Mouse (Mus musculus) limb, embryonic 10.5 days (tissue): ENCODE measurements at regions not wholly inside any gene's neighbourhood (a gene's known extent, or its start where the extent isn't known, plus 50 kb on each side); places are given as distances from the start of the nearest gene placed in this dataset.

Experiments used
- DNase-seq: peaks from one replicate; pipeline ENCODE4 v3.0.0-alpha.2; 2017; ENCODE audit warnings: low spot score
- H3K27ac ChIP-seq: fragments of 300-500 bp; sonication (generic); 2 replicates; pipeline ENCODE4 v1.5.1; 2016; ENCODE audit warnings: mild to moderate bottlenecking
- H3K27me3 ChIP-seq: fragments of 300-500 bp; sonication (generic); 2 replicates; pipeline ENCODE4 v1.6.1; 2016; ENCODE audit warnings: low read depth, mild to moderate bottlenecking; ENCODE audit not compliant: poor library complexity, severe bottlenecking
- H3K36me3 ChIP-seq: fragments of 300-500 bp; sonication (generic); 2 replicates; pipeline ENCODE4 v1.6.1; 2016; ENCODE audit warnings: mild to moderate bottlenecking, moderate library complexity
- H3K4me1 ChIP-seq: fragments of 300-500 bp; sonication (generic); 2 replicates; pipeline ENCODE4 v1.6.1; 2016
- H3K4me3 ChIP-seq: fragments of 300-500 bp; sonication (generic); 2 replicates; pipeline ENCODE4 v1.5.1; 2016; ENCODE audit warnings: mild to moderate bottlenecking, moderate library complexity
- H3K9me3 ChIP-seq: fragments of 300-500 bp; sonication (generic); replicated peaks from 2 replicates; pipeline ENCODE4 v1.6.1; 2016; ENCODE audit warnings: mild to moderate bottlenecking
- WGBS: fragments of 180-500 bp; shearing (Covaris S2); methylation state at CpG from one replicate; pipeline ENCODE4 v1.1.7; 2016; 5-methylcytosine and 5-hydroxymethylcytosine counted together

DNA sequence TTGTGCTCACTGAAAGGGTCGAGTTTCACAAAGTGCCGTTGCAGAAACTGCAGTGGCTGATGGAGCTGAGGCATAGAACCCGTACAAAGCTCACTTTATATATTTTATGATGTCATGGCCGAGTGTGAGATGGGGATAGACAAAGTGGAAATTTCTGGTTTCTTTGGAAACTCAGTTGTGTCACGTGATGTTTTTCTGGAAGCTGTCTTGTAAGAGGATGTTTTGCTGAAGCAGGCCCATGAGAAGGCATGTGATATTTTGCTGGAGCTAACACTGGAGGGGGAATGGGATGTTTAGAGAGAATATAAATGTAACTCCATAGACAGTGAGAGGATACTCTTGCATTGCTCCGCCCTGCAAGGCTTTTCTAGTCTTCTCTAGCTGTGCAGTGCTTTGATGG lies 311.7 kb downstream of the Tmem132b start:
- DNase-seq, result no peak
- Histone ChIP-seq H3K4me1 (no peaks in the 10 kb centered on the region), H3K4me3 (no peak overlapping the region), H3K9me3 (no peaks in the 10 kb centered on the region), H3K27ac (no peak overlapping the region), H3K27me3 (no peaks in the 10 kb centered on the region), H3K36me3 (no peaks in the 10 kb centered on the region)
- 84% methylated on average over 6 of the region's 6 CpGs for WGBS

DNA sequence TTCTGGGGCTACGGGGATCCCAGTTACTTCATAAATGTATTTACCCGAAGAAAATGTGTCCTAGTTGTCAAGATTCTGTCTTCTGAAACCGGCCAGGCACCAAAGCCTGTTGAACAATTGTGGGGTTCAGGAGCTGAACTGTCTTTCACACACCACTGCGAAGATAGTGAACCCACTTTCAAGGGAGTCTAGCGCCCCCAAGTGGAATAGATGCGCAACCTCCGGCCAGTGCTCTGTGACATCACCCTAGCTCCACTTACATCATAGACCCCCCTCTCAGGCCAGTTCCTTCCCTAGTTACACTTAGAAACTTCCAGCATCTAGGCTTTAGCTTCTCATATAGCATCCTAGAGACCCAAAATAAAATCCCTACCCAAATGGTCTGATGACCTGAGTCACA lies 318.1 kb downstream of the Tmem132b start:
- Histone ChIP-seq H3K4me1 (no peaks in the 10 kb centered on the region), H3K9me3 (0 out of 2 replicates have a peak, but pooled peaks cover 1% of the 10 kb centered on the region), H3K27ac (no peak overlapping the region), H3K4me3 (no peak overlapping the region), H3K27me3 (no peaks in the 10 kb centered on the region), H3K36me3 (no peaks in the 10 kb centered on the region)
- WGBS, result 86% methylated on average over 7 of the region's 7 CpGs
- no peak for DNase-seq

DNA sequence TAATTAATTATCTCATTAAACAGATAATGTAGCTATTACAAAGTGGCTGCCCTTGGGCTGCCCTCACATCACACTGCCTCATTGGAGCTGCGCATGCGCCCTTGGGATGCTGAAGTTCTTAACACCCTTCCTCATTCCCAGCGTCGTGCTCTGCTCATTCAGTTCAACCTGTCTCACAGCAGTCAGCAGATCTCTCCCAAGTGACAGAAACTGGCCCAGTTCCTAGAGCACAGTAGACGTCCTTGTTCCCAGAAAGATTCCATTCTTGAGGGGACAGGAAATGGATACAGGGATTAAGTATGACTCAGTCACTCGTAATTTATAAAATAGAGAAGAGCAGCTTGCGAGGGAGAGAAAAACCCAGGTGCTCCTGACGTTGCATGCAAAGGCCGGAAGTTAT lies 344.7 kb downstream of the Tmem132b start:
- DNase-seq, result no peak
- Histone ChIP-seq H3K4me3 (no peak overlapping the region), H3K36me3 (no peaks in the 10 kb centered on the region), H3K9me3 (no peaks in the 10 kb centered on the region), H3K27ac (no peak overlapping the region), H3K27me3 (no peaks in the 10 kb centered on the region), H3K4me1 (no peaks in the 10 kb centered on the region)
- 88% methylated on average over 9 of the region's 9 CpGs for WGBS

DNA sequence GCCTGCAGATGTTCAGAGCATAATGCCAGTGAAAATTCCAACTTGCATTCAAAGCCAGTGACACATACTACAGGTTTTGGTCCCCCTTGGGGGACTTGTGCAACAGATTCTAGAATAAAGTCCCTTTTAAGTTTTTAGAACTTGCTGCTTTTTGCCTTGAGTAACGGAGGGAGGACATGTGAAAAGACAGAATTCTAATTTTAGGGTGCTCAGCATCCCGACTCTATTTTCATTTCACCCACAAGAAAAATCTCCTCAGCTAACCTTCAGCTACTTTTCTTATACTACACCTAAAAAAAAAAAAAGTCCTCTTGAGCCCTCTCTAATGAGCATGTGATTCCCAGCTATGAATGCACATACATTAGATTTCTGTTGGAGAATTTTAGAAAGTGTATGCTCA lies 357.3 kb downstream of the Tmem132b start:
- WGBS, result 90% methylated on average over 2 of the region's 2 CpGs
- Histone ChIP-seq H3K4me3 (no peak overlapping the region), H3K4me1 (no peaks in the 10 kb centered on the region), H3K27me3 (no peaks in the 10 kb centered on the region), H3K36me3 (no peaks in the 10 kb centered on the region), H3K27ac (no peak overlapping the region), H3K9me3 (no peaks in the 10 kb centered on the region)
- DNase-seq, result no peak

DNA sequence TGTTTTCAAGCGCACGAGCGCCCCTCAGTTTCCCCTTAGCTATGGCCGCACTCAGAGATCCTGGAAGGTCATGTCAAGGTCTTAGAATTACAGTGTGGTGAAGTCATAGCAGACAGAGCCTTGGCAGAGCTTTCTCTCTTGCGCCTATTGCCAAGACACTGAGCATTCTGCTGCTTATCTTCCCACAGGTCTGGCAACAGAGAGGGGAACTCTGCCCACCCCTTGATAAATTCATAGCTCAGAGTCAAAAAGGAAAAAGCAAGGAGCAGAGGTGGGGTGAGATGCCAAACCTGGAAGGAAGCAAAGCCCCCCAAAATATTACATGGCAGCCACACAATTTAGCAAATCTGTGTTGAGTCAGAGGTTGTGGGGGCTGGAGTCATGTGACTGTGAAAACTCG lies 362.3 kb downstream of the Tmem132b start:
- H3K4me1 ChIP-seq, result no peaks in the 10 kb centered on the region
- DNase-seq, result no peak
- WGBS, result 87% methylated on average over 6 of the region's 6 CpGs
- no peaks in the 10 kb centered on the region for H3K27me3 ChIP-seq
- no peaks in the 10 kb centered on the region for H3K9me3 ChIP-seq
- H3K4me3 ChIP-seq, result no peak overlapping the region
- no peaks in the 10 kb centered on the region for H3K36me3 ChIP-seq
- no peak overlapping the region for H3K27ac ChIP-seq

DNA sequence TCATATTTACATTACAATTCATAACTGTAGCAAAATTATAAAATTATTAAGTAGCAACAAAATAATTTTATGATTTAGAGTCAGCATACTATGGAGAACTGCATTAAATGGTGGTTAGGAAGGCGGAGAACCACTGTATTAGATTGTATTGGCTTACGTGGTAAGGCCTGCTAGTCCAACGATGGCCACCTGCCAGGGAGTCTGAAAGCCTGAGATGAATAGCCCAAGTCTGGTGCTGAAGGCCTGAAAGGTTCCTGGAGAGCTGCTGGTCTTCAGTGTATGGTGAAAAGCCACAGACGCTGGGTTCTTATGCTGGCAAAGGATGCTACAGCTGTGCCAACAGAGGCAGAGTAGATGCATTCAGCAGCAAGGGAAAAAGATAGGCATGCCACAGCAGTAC lies 370.5 kb downstream of the Tmem132b start:
- WGBS, result 84% methylated on average over 4 of the region's 4 CpGs
- DNase-seq, result no peak
- H3K4me1 ChIP-seq, result no peaks in the 10 kb centered on the region
- H3K36me3 ChIP-seq, result no peaks in the 10 kb centered on the region
- H3K27ac ChIP-seq, result no peak overlapping the region
- H3K27me3 ChIP-seq, result no peaks in the 10 kb centered on the region
- no peaks in the 10 kb centered on the region for H3K9me3 ChIP-seq
- no peak overlapping the region for H3K4me3 ChIP-seq

DNA sequence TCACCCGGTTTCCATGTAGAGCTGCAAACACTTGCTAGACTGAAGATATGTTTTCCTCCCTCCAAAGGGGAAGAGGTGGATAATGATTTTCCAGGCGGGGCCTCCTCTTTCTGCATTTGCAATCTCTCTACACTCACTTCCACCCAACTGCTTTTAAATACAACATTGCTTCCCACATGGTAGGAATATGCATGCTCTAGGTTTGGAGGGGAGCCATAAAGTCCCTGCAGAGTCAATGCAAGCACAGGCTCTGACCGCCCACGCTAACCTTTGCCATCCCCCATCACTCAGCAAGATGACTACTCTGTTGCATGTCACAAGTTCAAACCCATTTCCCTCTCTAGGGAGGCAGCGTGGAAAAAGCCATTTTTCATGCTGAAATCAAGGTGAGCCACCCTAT lies 372.9 kb downstream of the Tmem132b start:
- Histone ChIP-seq H3K27ac (no peak overlapping the region), H3K27me3 (no peaks in the 10 kb centered on the region), H3K36me3 (no peaks in the 10 kb centered on the region), H3K4me3 (no peak overlapping the region), H3K9me3 (no peaks in the 10 kb centered on the region), H3K4me1 (no peaks in the 10 kb centered on the region)
- WGBS, result 83% methylated on average over 5 of the region's 5 CpGs
- no peak for DNase-seq

DNA sequence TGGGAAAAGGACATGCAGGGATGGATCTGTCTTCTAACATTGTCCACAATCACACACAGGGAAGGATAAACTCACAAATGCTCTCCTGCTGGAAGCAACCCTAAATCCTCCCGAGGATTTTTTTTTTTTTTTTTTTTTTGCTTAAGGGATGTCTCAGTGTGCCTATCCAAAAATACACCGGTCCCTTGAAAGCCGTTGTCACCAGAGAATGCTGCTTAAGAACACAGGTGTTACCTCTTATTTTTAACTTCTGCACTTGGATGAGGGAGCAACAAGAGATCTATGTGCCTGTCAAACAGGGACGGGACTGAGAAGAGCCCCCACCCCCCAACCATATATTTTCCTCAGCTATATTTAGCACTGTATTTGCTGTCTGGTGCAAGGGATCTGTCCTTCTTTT lies 375.8 kb downstream of the Tmem132b start:
- Histone ChIP-seq H3K27ac (no peak overlapping the region), H3K36me3 (no peaks in the 10 kb centered on the region), H3K4me3 (no peak overlapping the region), H3K27me3 (no peaks in the 10 kb centered on the region), H3K4me1 (no peaks in the 10 kb centered on the region), H3K9me3 (no peaks in the 10 kb centered on the region)
- no peak for DNase-seq
- 87% methylated on average over 4 of the region's 4 CpGs for WGBS

DNA sequence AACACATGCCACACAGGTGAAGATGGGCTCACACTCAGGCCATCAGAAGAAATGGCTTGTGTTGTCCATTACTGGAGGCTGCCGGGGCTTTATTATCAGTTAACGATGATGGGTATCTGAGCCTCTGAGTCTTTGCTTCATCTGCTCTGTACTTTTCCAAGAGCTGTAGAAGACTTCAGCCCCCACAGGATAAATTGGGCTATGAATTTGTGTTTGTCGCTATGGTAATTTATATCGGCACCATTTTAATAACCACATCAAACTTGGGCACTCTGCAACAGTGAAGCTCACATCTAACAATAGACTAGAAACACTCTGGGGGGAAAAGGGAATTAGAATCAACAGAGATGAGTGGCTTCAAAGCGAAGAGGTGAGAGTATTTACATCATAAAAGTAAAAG lies 376.3 kb downstream of the Tmem132b start:
- DNase-seq, result no peak
- 97% methylated on average over 5 of the region's 5 CpGs for WGBS
- no peaks in the 10 kb centered on the region for H3K9me3 ChIP-seq
- H3K4me1 ChIP-seq, result no peaks in the 10 kb centered on the region
- no peak overlapping the region for H3K27ac ChIP-seq
- H3K4me3 ChIP-seq, result no peak overlapping the region
- H3K27me3 ChIP-seq, result no peaks in the 10 kb centered on the region
- H3K36me3 ChIP-seq, result no peaks in the 10 kb centered on the region

DNA sequence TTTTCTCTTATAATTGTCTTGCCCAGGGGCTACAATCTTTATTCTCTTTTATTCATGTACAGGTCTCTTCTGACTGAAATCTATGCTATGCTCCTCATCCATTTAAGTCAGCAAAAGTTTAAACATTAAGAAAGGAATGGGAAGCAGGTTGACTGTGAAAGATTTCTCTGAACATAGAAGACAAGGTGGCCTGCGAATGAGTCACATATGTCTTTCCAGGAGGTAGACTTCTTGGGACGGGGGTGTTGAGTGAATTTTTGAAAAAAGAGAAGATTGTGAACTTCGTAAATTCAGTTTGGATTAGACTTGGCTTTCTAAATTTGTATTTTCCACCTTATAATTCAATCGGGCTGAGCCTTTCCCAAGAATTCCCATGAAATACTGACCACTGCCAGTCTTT lies 384.3 kb downstream of the Tmem132b start:
- Histone ChIP-seq H3K27ac (no peak overlapping the region), H3K36me3 (no peaks in the 10 kb centered on the region), H3K4me3 (no peak overlapping the region), H3K4me1 (no peaks in the 10 kb centered on the region), H3K9me3 (no peaks in the 10 kb centered on the region), H3K27me3 (no peaks in the 10 kb centered on the region)
- 91% methylated on average over 4 of the region's 4 CpGs for WGBS
- DNase-seq, result no peak

DNA sequence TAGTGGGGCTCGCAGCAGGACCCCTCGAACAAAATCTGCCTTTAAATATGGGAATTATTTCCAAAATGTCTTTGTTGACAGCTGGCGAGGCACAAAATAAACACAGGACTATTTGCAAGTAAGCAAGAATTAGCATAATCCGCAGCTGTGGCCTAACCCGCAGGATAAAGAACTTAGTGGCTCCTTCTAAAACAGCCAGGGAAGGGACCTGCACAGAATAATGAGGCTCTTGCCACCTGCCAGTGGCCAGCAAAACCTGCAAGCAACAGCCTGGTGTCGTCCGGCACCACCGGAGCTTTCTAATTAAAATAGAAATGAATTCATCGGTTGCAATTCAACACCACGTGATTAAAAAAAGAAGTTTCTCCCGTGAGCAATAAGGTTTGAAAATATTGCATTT lies 389.4 kb downstream of the Tmem132b start:
- Histone ChIP-seq H3K9me3 (no peaks in the 10 kb centered on the region), H3K36me3 (no peaks in the 10 kb centered on the region), H3K27ac (no peak overlapping the region), H3K27me3 (no peaks in the 10 kb centered on the region), H3K4me3 (no peak overlapping the region), H3K4me1 (no peaks in the 10 kb centered on the region)
- 31% methylated on average over 11 of the region's 11 CpGs for WGBS
- DNase-seq, result no peak

DNA sequence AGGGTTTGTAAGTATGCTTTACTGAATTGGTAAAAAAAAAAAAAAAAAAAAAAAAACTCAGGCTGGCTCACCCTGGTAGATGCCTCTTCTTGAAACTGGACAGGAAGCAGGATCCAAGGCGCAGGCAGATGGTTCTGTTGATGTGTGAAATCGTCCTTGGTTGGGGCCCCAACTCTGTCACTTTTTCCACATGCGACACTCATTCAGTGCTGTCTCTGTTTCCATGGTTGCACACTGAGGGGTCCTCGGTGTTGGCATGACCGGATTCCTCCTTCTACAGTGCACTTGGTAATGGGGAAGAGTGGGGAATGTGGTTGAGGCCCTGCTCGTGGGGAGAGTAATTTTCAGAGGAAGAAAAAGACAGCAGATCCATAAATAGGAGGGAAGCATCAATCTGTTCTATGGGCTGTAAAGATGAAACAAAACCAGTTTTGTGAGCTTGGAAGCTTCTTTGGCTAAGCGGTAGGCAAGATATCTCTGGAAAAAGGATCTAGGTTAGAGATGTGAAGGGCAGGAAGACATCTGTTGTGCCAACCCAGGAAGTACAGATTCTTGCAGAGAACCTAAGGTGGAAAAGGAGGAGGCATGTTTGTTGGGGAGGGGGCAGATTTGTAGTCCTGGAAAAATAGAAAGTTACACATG lies 394.4 kb downstream of the Tmem132b start:
- no peaks in the 10 kb centered on the region for H3K36me3 ChIP-seq
- no peaks in the 10 kb centered on the region for H3K9me3 ChIP-seq
- no peaks in the 10 kb centered on the region for H3K27me3 ChIP-seq
- no peak for DNase-seq
- no peak overlapping the region for H3K27ac ChIP-seq
- no peaks in the 10 kb centered on the region for H3K4me1 ChIP-seq
- WGBS, result 84% methylated on average over 7 of the region's 7 CpGs
- no peak overlapping the region for H3K4me3 ChIP-seq

DNA sequence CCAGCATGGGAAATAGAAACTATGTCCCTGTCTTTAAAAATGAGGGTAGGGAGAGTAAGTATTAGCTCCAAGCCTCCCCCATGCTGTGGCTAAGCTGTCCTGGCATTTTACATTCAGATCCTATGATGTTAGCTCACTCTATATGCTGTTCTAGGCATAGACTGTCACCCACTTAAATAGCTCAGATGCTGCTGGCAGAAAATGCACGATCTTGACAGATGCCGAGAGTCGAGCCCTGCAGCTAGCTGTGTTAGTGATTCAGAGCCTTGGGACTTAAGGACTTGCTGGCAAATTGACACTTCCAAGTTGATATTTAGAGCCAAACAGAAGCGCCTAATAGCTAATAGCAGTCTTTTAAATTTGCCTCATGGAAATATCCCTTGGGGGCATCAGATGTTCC lies 399.9 kb downstream of the Tmem132b start:
- no peak overlapping the region for H3K4me3 ChIP-seq
- H3K36me3 ChIP-seq, result no peaks in the 10 kb centered on the region
- no peak overlapping the region for H3K27ac ChIP-seq
- no peaks in the 10 kb centered on the region for H3K27me3 ChIP-seq
- DNase-seq, result no peak
- no peaks in the 10 kb centered on the region for H3K4me1 ChIP-seq
- 90% methylated on average over 4 of the region's 4 CpGs for WGBS
- H3K9me3 ChIP-seq, result no peaks in the 10 kb centered on the region

DNA sequence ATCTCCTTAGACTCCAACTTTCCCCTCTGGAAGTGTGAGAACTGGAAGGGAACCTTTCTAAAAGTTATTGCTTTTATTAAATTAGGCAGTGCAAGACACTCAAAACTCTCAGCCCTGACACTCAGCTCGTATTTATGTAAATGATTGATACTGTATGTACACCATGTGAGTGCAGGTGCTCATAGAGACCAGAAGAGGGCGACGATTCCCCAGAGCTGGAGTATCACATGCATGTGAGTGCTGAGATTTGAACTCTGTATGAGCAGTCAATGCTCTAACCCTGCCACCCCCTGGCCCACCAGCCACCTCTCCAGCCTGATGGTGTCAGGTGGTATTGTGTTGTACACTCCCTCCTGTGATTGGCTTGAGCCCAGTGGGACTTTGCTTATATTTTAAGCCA lies 407.8 kb downstream of the Tmem132b start:
- no peak overlapping the region for H3K27ac ChIP-seq
- DNase-seq, result no peak
- H3K27me3 ChIP-seq, result no peaks in the 10 kb centered on the region
- WGBS, result 92% methylated on average over 3 of the region's 3 CpGs
- no peaks in the 10 kb centered on the region for H3K9me3 ChIP-seq
- H3K4me3 ChIP-seq, result no peak overlapping the region
- no peaks in the 10 kb centered on the region for H3K36me3 ChIP-seq
- H3K4me1 ChIP-seq, result no peaks in the 10 kb centered on the region
